Mouse (Mus musculus) right cerebral cortex, postnatal 36 days (tissue): Measurements from ENCODE around the gene Ms4a6d.

Source experiments
- DNase-seq, 2 experiments: peaks; one replicate each; pipeline ENCODE4 v3.0.0; 2022; ENCODE audit warnings: low spot score in 2 of 2, mixed read lengths in 1 of 2

The Ms4a6d gene

GRCm38 (mm10) chr19:11604603-11605002, at the start of gene Ms4a6d:
Gene Ms4a6d, minus strand, starts transcription at chr19:11604849.
- DNase-seq, result no peak

GRCm38 (mm10) chr19:11649564-11649963, 44.9 kb upstream of the Ms4a6d start:
- DNase-seq, result no peak

- no peak for DNase-seq
These were observed 41.5 kb upstream of the Ms4a6d start for GRCm38 (mm10) chr19:11646166-11646565.

- no peak for DNase-seq
These were observed 36.1 kb upstream of the Ms4a6d start, which contains the start of gene Ms4a3 for GRCm38 (mm10) chr19:11640732-11641131. Gene Ms4a3, minus strand, starts transcription at chr19:11640851.

GRCm38 (mm10) chr19:11639038-11639437, 34.4 kb upstream of the Ms4a6d start:
- no peak for DNase-seq

- DNase-seq, result no peak
These were observed 30.9 kb upstream of the Ms4a6d start for GRCm38 (mm10) chr19:11635572-11635971.

GRCm38 (mm10) chr19:11634330-11634729, 29.7 kb upstream of the Ms4a6d start:
- DNase-seq, result no peak

- DNase-seq, result no peak
These were observed 29.1 kb upstream of the Ms4a6d start for GRCm38 (mm10) chr19:11633732-11634131.

- DNase-seq, result no peak
These were observed 20.6 kb upstream of the Ms4a6d start for GRCm38 (mm10) chr19:11625231-11625630.

GRCm38 (mm10) chr19:11624800-11625199, 20.2 kb upstream of the Ms4a6d start:
- no peak for DNase-seq

GRCm38 (mm10) chr19:11623551-11623950, 18.9 kb upstream of the Ms4a6d start, which contains the start of gene Ms4a2:
Gene Ms4a2, minus strand, starts transcription at chr19:11623719.
- no peak for DNase-seq

- no peak for DNase-seq
These were observed 13.3 kb upstream of the Ms4a6d start for GRCm38 (mm10) chr19:11617983-11618382.

GRCm38 (mm10) chr19:11614805-11615204, 10.2 kb upstream of the Ms4a6d start:
- no peak for DNase-seq

- no peak for DNase-seq
These were observed 9.3 kb upstream of the Ms4a6d start for GRCm38 (mm10) chr19:11613776-11614443.

- no peak for DNase-seq
These were observed 8.4 kb upstream of the Ms4a6d start for GRCm38 (mm10) chr19:11613084-11613483.

- DNase-seq, result no peak
These were observed 7.6 kb upstream of the Ms4a6d start for GRCm38 (mm10) chr19:11612293-11612692.

GRCm38 (mm10) chr19:11611541-11611945, 6.9 kb upstream of the Ms4a6d start:
- DNase-seq, result no peak

- DNase-seq, result no peak
These were observed 3.5 kb upstream of the Ms4a6d start for GRCm38 (mm10) chr19:11608172-11608571.

GRCm38 (mm10) chr19:11602026-11602425, 2.6 kb downstream of the Ms4a6d start:
- no peak for DNase-seq

GRCm38 (mm10) chr19:11601349-11601748, 3.3 kb downstream of the Ms4a6d start:
- DNase-seq, result no peak

- no peak for DNase-seq
These were observed 14.7 kb downstream of the Ms4a6d start for GRCm38 (mm10) chr19:11589891-11590449.

GRCm38 (mm10) chr19:11589205-11589604, 15.4 kb downstream of the Ms4a6d start:
- no peak for DNase-seq

- no peak for DNase-seq
These were observed 29.7 kb downstream of the Ms4a6d start for GRCm38 (mm10) chr19:11574965-11575364.
